Mouse (Mus musculus) heart, postnatal 0 days (tissue): Measurements from ENCODE around the gene Pde1c. TPM values are rescaled to one million over a fixed set of nuclear protein-coding genes. Genes with fewer than 3 reads are reported as not detected.
A peak's percentile ranks its signal among the peaks of the same experiment; 100 is the strongest.
"Not testable (repeated sequence)": the region's sequence is repeated elsewhere in the genome, so short reads cannot be mapped to it uniquely, and the experiment has no call there.

Experiments used
- ATAC-seq: fragments of 200-750 bp; cut with Nextera tagmentation; 2 replicates; pipeline ENCODE4 v1.8.0; 2017; ENCODE audit warnings: low read depth, moderate number of reproducible peaks, moderate library complexity; ENCODE audit not compliant: insufficient read depth
- DNase-seq: peaks from one replicate; pipeline ENCODE4 v3.0.0-alpha.2; 2016; ENCODE audit warnings: low spot score
- H3K27ac ChIP-seq: fragments of 300-500 bp; sonication (generic); 2 replicates; pipeline ENCODE4 v1.5.1; 2014; ENCODE audit warnings: low read depth, mild to moderate bottlenecking
- H3K27me3 ChIP-seq: fragments of 300-500 bp; sonication (generic); 2 replicates; pipeline ENCODE4 v1.6.1; 2014; ENCODE audit warnings: low read length, mixed read lengths; ENCODE audit not compliant: control insufficient read depth, insufficient read depth
- H3K36me3 ChIP-seq: fragments of 300-500 bp; sonication (generic); replicated peaks from 2 replicates; pipeline ENCODE4 v1.6.1; 2014; ENCODE audit warnings: low read length, mixed read lengths; ENCODE audit not compliant: control insufficient read depth, insufficient read depth
- H3K4me1 ChIP-seq: fragments of 300-500 bp; sonication (generic); 2 replicates; pipeline ENCODE4 v1.6.1; 2014; ENCODE audit warnings: antibody characterized with exemption; ENCODE audit not compliant: control insufficient read depth, insufficient read depth
- H3K4me2 ChIP-seq: fragments of 300-500 bp; sonication (generic); 2 replicates; pipeline ENCODE4 v1.6.1; 2014; ENCODE audit warnings: low read depth, mild to moderate bottlenecking, low read length, moderate library complexity
- H3K4me3 ChIP-seq: fragments of 300-500 bp; sonication (generic); 2 replicates; pipeline ENCODE4 v1.5.1; 2014; ENCODE audit warnings: low read depth, low read length
- H3K9ac ChIP-seq: fragments of 300-500 bp; sonication (generic); replicated peaks from 2 replicates; pipeline ENCODE4 v1.6.1; 2014; ENCODE audit warnings: low read depth, low read length, mixed read lengths
- H3K9me3 ChIP-seq: fragments of 300-500 bp; sonication (generic); replicated peaks from 2 replicates; pipeline ENCODE4 v1.6.1; 2016; ENCODE audit warnings: low read length; ENCODE audit not compliant: control insufficient read depth
- CTCF ChIP-seq: IDR thresholded peaks from 2 replicates; pipeline ENCODE4 v1.5.1; 2016; ENCODE audit warnings: antibody characterized with exemption, control low read depth, low read depth
- EP300 ChIP-seq: IDR thresholded peaks from 2 replicates; pipeline ENCODE4 v1.6.1; 2016; ENCODE audit warnings: antibody characterized with exemption, low read depth
- WGBS: fragments of 180-500 bp; shearing (Covaris S2); extraction: QIAGEN DNeasy Blood & Tissue Kit; methylation state at CpG from one replicate; pipeline ENCODE4 v1.1.7; 2014; 5-methylcytosine and 5-hydroxymethylcytosine counted together
- polyA plus RNA-seq: library from polyadenylated mRNA; unstranded; fragments of >200 nt; fragmentation: Nextera tagmentation; extraction: Ambion mirVana; gene quantifications from 2 replicates; pipeline ENCODE4 v1.2.1, GENCODE M21; 2015
- total RNA-seq: library from RNA; depleted of rRNA; stranded (reverse); fragments of >200 nt; gene quantifications from 2 replicates; pipeline ENCODE4 v1.2.3, GENCODE M21; 2014; ENCODE audit warnings: low replicate concordance; rRNA removed

Pde1c gene
- 54.4 and 83.2 TPM in 2 replicates for total RNA-seq
- 23.1 and 26.8 TPM in 2 replicates for polyA plus RNA-seq

DNA sequence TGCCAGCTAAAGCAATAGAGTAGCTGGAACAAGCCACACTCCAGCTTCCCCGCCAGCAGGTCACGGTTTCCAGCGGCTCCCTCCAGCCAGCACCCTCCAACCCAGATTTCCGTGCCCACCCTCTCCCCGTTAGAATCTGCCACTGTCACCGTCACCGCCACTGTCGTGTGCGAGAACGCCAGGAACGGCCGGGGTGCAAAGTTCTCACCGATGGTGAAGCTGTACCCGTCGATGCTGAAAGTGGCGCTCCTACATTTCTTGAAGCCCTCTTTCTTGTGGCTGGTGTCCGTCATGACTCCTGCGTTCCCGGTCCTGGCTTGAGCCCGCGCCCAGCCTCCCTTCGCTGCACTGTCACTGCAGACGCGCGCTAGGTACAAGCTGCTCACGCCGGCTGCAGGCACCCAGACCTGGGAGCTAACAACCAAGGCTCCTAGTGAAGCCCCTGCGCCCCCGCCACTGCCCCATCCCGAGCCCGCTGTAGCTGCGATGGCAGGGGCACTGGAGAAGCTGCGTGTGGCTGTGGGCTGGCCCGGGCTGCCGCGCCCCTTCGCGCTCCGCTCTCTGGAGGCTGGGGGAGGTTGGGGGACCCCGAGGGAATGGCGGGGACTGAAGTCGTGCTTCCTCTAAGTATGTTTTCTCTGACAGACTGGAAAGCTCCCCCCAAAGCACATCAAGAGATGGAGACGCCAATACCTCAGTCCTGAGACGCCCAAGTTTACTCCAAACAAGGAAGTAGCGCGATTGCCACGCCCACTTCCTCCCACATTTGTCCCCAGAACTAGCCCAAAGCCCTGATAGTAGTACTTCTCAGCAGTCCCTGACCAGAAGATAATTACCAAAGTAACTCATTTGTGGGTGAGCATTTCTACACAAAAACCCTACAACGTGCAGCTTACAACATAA is at the start of gene Pde1c:
Gene Pde1c, minus strand, starts transcription at position 634 of the 903 bp plus-strand sequence.
- peak; percentile 55 for ATAC-seq
- whole genome bisulfite sequencing: under 1% methylated on average over 48 of the region's 48 CpGs
- peak; percentile 11 for DNase-seq
- H3K9ac ChIP-seq: peak within 1 kb of the TSS; percentile 45
- no peaks in the 10 kb centered on the region for H3K4me1 ChIP-seq
- peaks cover 12% of the 10 kb centered on the region; the same call in 1 of the 2 replicates for H3K27me3 ChIP-seq
- no peaks in the 10 kb centered on the region for H3K9me3 ChIP-seq
- H3K27ac ChIP-seq: no peak within 1 kb of the TSS
- H3K4me2 ChIP-seq: peak within 1 kb of the TSS; percentile 95
- TF ChIP-seq CTCF: no peak
- TF ChIP-seq EP300: no peak
- H3K36me3 ChIP-seq: no peaks in the 10 kb centered on the region
- peak within 1 kb of the TSS; percentile 70 for H3K4me3 ChIP-seq

- Histone ChIP-seq H3K36me3 (no peaks in the 10 kb centered on the region), H3K27ac (no peak overlapping the region), H3K4me3 (no peak overlapping the region), H3K9ac (no peak overlapping the region), H3K9me3 (no peaks in the 10 kb centered on the region), H3K4me2 (peak overlapping the region; percentile 12), H3K4me1 (0 out of 2 replicates have a peak, but pooled peaks cover 6% of the 10 kb centered on the region), H3K27me3 (no peaks in the 10 kb centered on the region)
- ATAC-seq (0 out of 2 replicates have a peak, but pooled peaks have one; percentile 36), DNase-seq (peak; percentile 41)
- 18% methylated on average over 7 of the region's 7 CpGs for WGBS
- TF ChIP-seq EP300 (peak; percentile 46; the same call in 1 of the 2 replicates), CTCF (no peak)
Observed at GRCm38 (mm10) chr6:56616982-56617613, 48.2 kb upstream of the Pde1c start.

- 62% methylated on average over 9 of the region's 10 CpGs for WGBS
- Histone ChIP-seq H3K9me3 (no peaks in the 10 kb centered on the region), H3K27me3 (no peaks in the 10 kb centered on the region), H3K4me2 (no peak overlapping the region), H3K9ac (no peak overlapping the region), H3K4me1 (0 out of 2 replicates have a peak, but pooled peaks cover 6% of the 10 kb centered on the region), H3K27ac (no peak overlapping the region), H3K4me3 (no peak overlapping the region), H3K36me3 (no peaks in the 10 kb centered on the region)
- DNase-seq: no peak
- TF ChIP-seq CTCF: no peak
- TF ChIP-seq EP300: no peak
- no peak for ATAC-seq
Observed at GRCm38 (mm10) chr6:56616228-56616981, 47.5 kb upstream of the Pde1c start.

- H3K36me3 ChIP-seq, H3K4me1 ChIP-seq, H3K4me3 ChIP-seq, H3K9me3 ChIP-seq, H3K4me2 ChIP-seq, H3K27me3 ChIP-seq, H3K9ac ChIP-seq, H3K27ac ChIP-seq, DNase-seq, ATAC-seq: not testable (repeated sequence)
- 54% methylated on average over 1 of the region's 1 CpGs for WGBS
Observed at GRCm38 (mm10) chr6:56609529-56609928, 40.6 kb upstream of the Pde1c start.

- no peaks in the 10 kb centered on the region for H3K27me3 ChIP-seq
- H3K4me2 ChIP-seq: no peak overlapping the region
- WGBS: 4% methylated on average over 4 of the region's 4 CpGs
- H3K9ac ChIP-seq: no peak overlapping the region
- no peaks in the 10 kb centered on the region for H3K36me3 ChIP-seq
- TF ChIP-seq CTCF: peak; percentile 89
- no peak for TF ChIP-seq EP300
- H3K27ac ChIP-seq: no peak overlapping the region
- H3K4me3 ChIP-seq: no peak overlapping the region
- peak; percentile 63 for DNase-seq
- no peaks in the 10 kb centered on the region for H3K4me1 ChIP-seq
- no peak for ATAC-seq
- H3K9me3 ChIP-seq: no peaks in the 10 kb centered on the region
Observed at GRCm38 (mm10) chr6:56608277-56608676, 39.4 kb upstream of the Pde1c start.
